Mouse (Mus musculus) cerebellum, adult 2 months (tissue): Measurements from ENCODE around the gene 4930453N24Rik. TPM values are rescaled to one million over a fixed set of nuclear protein-coding genes. Genes with fewer than 3 reads are reported as not detected.

Experiments used
- DNase-seq, 2 experiments: peaks; one replicate each; pipeline ENCODE4 v3.0.0; 2021
- H3K27ac ChIP-seq: fragments of 200-500 bp; 2 replicates; pipeline ENCODE4 v1.5.1; 2012; ENCODE audit warnings: low read length, control low read depth, inconsistent platforms; ENCODE audit not compliant: insufficient read depth
- H3K27me3 ChIP-seq: fragments of 200-500 bp; 2 replicates; pipeline ENCODE4 v1.6.1; 2012; ENCODE audit warnings: inconsistent platforms, mild to moderate bottlenecking, low read length, moderate library complexity; ENCODE audit not compliant: control insufficient read depth, insufficient read depth
- H3K4me1 ChIP-seq: fragments of 200-500 bp; 2 replicates; pipeline ENCODE4 v1.6.1; 2011; ENCODE audit warnings: low read length; ENCODE audit not compliant: control insufficient read depth, insufficient read depth
- H3K4me3 ChIP-seq: fragments of 200-500 bp; replicated peaks from 2 replicates; pipeline ENCODE3; 2011; ENCODE audit warnings: mild to moderate bottlenecking, low read depth, low read length, control low read depth; ENCODE audit not compliant: insufficient read depth
- CTCF ChIP-seq: fragments of 200-500 bp; IDR thresholded peaks from 2 replicates; pipeline ENCODE4 v1.5.1; 2011; ENCODE audit warnings: low read depth, mild to moderate bottlenecking, control low read depth, low read length, moderate library complexity, borderline replicate concordance; ENCODE audit not compliant: insufficient read depth
- POLR2A ChIP-seq: fragments of 200-500 bp; IDR thresholded peaks from 2 replicates; pipeline ENCODE4 v1.6.1; 2011; ENCODE audit warnings: low read length, control low read depth, borderline replicate concordance; ENCODE audit not compliant: insufficient read depth
- WGBS: fragments of 180-500 bp; shearing (Covaris S2); methylation state at CpG from one replicate; pipeline ENCODE4 v1.1.7; 2018; 5-methylcytosine and 5-hydroxymethylcytosine counted together
- polyA plus RNA-seq: library from polyadenylated mRNA; depleted of rRNA; stranded (reverse); fragments of >200 nt; gene quantifications from 2 replicates; pipeline ENCODE4 v1.2.3, GENCODE M21; 2012

The 4930453N24Rik gene
- polyA plus RNA-seq, 1 experiment: 18.3 TPM

DNA sequence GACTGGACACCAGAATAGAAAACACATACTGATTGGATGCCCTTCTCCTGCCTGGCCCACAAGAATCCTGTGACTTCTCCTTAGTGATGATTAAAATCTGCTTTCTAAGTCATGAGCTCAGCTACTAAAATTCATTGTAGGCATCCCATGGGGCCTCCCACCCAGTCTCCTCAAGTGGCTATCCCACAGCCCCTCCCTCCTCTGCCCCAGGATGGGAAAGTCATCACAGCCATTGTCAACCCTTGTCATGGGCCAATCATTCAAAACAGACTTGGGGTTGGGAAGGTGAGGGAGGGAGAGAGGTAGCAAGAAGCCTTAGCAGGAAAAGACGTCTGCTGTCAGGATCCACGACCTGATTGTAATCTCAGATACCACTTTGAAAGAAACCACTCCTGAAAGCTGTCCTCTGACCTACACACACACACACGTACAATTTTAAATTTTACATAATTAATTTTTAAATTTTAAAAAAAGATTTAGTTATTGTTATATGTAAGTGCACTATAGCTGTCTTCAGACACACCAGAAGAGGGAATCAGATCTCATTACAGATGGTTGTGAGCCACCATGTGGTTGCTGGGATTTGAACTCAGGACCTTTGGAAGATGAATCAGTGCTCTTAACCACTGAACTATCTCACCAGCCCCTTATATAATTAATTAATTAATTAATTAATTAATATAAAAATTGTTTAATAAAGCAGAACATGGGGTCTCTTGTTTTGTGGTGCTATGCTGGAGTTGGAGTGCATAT lies 16.8 kb downstream of the 4930453N24Rik start:
- no peak for TF ChIP-seq CTCF
- no peak for TF ChIP-seq POLR2A

DNA sequence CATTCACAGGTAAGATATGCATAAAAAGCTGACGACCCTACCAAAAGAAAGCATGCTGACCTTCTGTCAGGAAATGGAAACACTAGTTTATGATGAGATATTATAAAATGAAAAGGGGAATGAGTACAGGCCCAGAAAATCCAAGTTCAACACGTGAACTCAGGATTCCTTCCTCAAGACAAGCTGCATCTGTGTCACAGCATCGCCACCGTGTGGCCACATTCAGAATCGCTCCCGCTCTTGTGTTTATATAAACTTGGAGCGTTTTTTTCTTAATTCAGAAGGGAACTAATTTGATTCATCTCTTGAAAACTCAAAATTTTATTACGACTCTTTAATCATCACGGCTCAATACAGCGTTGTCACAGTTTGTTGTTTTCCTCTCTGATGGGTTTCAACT lies 22.7 kb downstream of the 4930453N24Rik start:
- DNase-seq: peak; percentile 55 to 66
- H3K4me3 ChIP-seq: no peak overlapping the region
- no peaks in the 10 kb centered on the region for H3K27me3 ChIP-seq
- H3K27ac ChIP-seq: no peak overlapping the region
- no peaks in the 10 kb centered on the region for H3K4me1 ChIP-seq
- TF ChIP-seq POLR2A (no peak), CTCF (peak; percentile 93)
- 8% methylated on average over 10 of the region's 10 CpGs for WGBS

More for the DNA sequence above, 16.8 kb downstream of the 4930453N24Rik start:
- no peak overlapping the region for H3K27ac ChIP-seq
- H3K27me3 ChIP-seq: no peaks in the 10 kb centered on the region
- no peak for DNase-seq
- no peaks in the 10 kb centered on the region for H3K4me1 ChIP-seq
- 81% methylated on average over 3 of the region's 3 CpGs for WGBS
- no peak overlapping the region for H3K4me3 ChIP-seq

DNA sequence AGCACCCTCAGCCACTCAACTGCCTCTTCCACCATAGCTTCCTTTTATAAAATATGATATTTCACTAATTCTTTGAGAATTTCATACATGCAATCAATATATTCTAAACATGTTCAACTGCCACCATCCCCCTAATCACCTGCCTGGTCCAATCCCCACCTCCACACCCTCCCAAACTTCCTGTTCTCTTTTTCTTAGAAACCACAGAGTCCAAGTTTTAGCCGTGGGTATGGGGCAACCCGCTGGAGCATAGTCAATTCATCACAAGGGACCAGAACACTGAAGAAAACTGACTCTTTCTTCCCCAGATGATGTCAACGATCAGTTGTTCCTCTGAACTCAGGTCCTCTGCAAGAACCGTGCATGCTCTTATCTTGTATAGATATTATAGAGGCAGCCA lies 25.9 kb downstream of the 4930453N24Rik start:
- H3K27me3 ChIP-seq: no peaks in the 10 kb centered on the region
- no peak overlapping the region for H3K27ac ChIP-seq
- H3K4me1 ChIP-seq: no peaks in the 10 kb centered on the region
- H3K4me3 ChIP-seq: no peak overlapping the region
- 83% methylated on average over 4 of the region's 4 CpGs for WGBS
- DNase-seq: no peak
- TF ChIP-seq POLR2A (no peak), CTCF (no peak)

DNA sequence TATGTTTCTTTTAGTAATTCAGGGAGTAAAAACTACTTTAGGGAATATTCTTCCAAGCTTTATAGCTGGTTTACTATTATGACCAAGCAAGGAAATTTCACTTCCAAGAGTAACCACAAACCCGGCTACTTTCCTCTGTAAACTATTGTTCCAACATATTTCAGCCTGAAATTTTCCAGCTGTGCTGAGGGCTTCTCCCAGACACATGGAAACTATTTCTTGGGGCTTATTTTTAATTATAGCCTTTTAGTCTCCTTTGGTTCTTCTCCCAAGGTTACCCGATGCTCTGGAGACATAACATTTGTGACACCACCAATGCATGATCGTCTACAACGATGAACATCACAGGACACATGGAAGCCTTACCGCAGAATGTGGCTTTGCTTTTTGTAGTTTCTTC lies 33.7 kb downstream of the 4930453N24Rik start:
- no peak for TF ChIP-seq CTCF
- no peak for TF ChIP-seq POLR2A
- 93% methylated on average over 5 of the region's 5 CpGs for WGBS
- no peak overlapping the region for H3K4me3 ChIP-seq
- H3K27ac ChIP-seq: no peak overlapping the region
- H3K27me3 ChIP-seq: no peaks in the 10 kb centered on the region
- no peak for DNase-seq
- H3K4me1 ChIP-seq: no peaks in the 10 kb centered on the region

DNA sequence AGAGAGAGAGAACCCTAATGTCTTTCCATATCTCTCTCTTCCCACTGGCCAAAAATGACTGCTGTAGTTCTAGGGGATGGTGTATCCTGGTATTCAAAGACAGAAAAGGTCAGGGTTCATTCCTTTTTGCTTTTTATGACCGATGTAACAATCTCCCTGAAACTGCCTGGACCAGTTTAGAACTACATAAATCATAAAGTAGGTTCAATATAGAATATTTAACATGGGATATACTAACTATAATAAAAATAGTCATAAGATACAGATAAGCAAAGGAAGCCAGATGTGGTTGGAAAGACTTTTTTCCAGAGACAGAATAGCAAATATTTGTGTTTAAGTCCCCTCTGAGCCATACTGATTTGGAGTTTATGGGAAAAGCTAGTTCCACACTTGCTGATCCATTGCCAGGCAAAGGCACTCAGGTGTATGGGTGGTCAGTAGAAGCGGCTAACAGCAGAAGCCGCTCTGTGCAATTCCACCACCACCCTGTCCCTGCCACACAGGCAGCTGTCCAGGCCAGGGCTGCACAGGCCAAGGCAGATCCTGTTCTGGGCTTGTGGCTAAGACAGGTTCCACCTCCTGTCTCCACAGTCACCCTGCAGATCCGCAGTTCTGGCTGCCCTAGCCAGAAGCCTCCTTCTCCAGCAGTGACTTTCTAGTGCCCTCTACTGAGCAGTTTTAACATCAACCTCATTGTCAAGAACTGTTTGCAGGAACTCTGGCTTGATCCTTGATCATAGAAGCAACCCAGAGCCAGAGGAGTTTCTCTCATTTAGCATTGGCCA lies 47.5 kb downstream of the 4930453N24Rik start:
- 33% methylated on average over 4 of the region's 4 CpGs for WGBS
- H3K27ac ChIP-seq: no peak overlapping the region
- H3K4me3 ChIP-seq: peak overlapping the region; percentile 1
- DNase-seq: peak; percentile 80 to 90
- 0 out of 2 replicates have a peak, but pooled peaks cover 2% of the 10 kb centered on the region for H3K4me1 ChIP-seq
- peak; percentile 92 for TF ChIP-seq CTCF
- TF ChIP-seq POLR2A: no peak
- no peaks in the 10 kb centered on the region for H3K27me3 ChIP-seq

DNA sequence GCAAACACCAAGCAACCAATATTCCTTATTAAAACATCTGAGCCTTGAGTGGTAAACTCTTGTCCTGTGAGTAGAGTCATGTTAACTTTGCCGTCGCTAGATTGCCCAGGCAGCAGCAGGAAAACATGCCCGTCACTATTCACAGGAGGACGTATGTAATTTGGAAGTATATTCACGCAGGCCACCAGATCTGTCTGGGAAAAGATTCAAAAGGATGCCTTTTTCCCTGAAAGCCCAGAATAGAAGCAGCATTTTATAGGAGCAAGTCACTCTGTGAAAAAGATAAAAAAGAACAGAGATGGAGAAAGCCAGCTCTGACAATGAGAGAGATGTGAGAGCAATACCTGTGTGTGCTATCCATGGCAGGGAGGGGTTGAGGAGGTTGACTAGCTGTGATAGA lies 49.4 kb downstream of the 4930453N24Rik start:
- no peaks in the 10 kb centered on the region for H3K27me3 ChIP-seq
- no peak overlapping the region for H3K4me3 ChIP-seq
- TF ChIP-seq CTCF: no peak
- TF ChIP-seq POLR2A: no peak
- H3K4me1 ChIP-seq: 0 out of 2 replicates have a peak, but pooled peaks cover 2% of the 10 kb centered on the region
- no peak for DNase-seq
- H3K27ac ChIP-seq: no peak overlapping the region
- 70% methylated on average over 5 of the region's 5 CpGs for WGBS

DNA sequence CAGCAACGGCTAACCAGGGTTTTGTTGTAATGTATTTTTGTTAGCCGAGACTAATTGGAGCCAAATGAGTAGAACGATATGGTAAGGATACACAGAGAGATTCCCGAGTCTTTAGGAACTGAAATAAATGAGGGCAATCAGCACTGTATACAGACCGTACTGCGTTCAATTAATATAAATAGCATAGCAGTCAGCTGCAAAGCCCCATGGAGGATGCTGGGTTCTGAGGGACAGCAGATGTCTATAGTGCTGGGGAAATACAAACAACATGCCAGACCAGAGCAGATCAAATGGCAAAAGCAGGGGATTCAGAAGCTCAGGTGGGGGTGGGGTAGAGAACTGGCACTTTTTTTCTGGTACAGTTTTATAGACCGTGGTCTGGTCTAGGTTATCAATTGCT lies 51.9 kb downstream of the 4930453N24Rik start:
- Histone ChIP-seq H3K4me3 (no peak overlapping the region), H3K27me3 (no peaks in the 10 kb centered on the region), H3K27ac (no peak overlapping the region), H3K4me1 (0 out of 2 replicates have a peak, but pooled peaks cover 2% of the 10 kb centered on the region)
- 72% methylated on average over 7 of the region's 7 CpGs for WGBS
- TF ChIP-seq CTCF: no peak
- TF ChIP-seq POLR2A: no peak
- no peak for DNase-seq
